Mouse (Mus musculus) brown adipose tissue, adult 24 weeks (tissue): ENCODE results near the gene Rpp30. TPM values are rescaled to one million over a fixed set of nuclear protein-coding genes. Genes with fewer than 3 reads are reported as not detected.
A peak's percentile ranks its signal among the peaks of the same experiment; 100 is the strongest.

Experiments
- H3K27ac ChIP-seq: fragments of 200-500 bp; replicated peaks from 2 replicates; pipeline ENCODE4 v1.5.1; 2012; ENCODE audit warnings: low read depth, mild to moderate bottlenecking, low read length
- H3K4me1 ChIP-seq: fragments of 200-500 bp; 2 replicates; pipeline ENCODE4 v1.6.1; 2012; ENCODE audit warnings: low read length, mixed read lengths; ENCODE audit not compliant: control insufficient read depth, insufficient read depth, insufficient read length
- H3K4me3 ChIP-seq: fragments of 200-500 bp; 2 replicates; pipeline ENCODE4 v1.5.1; 2012; ENCODE audit warnings: low read depth, mild to moderate bottlenecking, low read length, moderate library complexity; ENCODE audit not compliant: insufficient read depth
- polyA plus RNA-seq: library from polyadenylated mRNA; stranded (reverse); fragments of >200 nt; gene quantifications from 2 replicates; pipeline ENCODE4 v1.2.4, GENCODE M21; 2012; ENCODE audit not compliant: missing spikeins, insufficient read depth, insufficient read length

The Rpp30 gene
- 24.8 and 25.8 TPM in 2 replicates for polyA plus RNA-seq

GRCm38 (mm10) chr19:36083262-36084225 lies at the start of gene Rpp30:
Gene Rpp30 (plus strand): TSS chr19:36083716.
- H3K27ac ChIP-seq = no peak within 1 kb of the TSS
- H3K4me3 ChIP-seq = peak within 1 kb of the TSS; percentile 89
- no peaks in the 10 kb centered on the region for H3K4me1 ChIP-seq

- Histone ChIP-seq H3K27ac (no peak overlapping the region), H3K4me1 (no peaks in the 10 kb centered on the region), H3K4me3 (no peak overlapping the region)
These were observed 37.5 kb upstream of the Rpp30 start for GRCm38 (mm10) chr19:36046046-36046445.

GRCm38 (mm10) chr19:36056502-36057221 lies 26.9 kb upstream of the Rpp30 start:
- Histone ChIP-seq H3K4me1 (no peaks in the 10 kb centered on the region), H3K27ac (no peak overlapping the region), H3K4me3 (peak overlapping the region; percentile 43)

GRCm38 (mm10) chr19:36057231-36057811 lies 26.2 kb upstream of the Rpp30 start, which contains the start of gene Htr7:
Gene Htr7 (minus strand): TSS chr19:36057507.
- no peak within 1 kb of the TSS for H3K27ac ChIP-seq
- H3K4me3 ChIP-seq = peak within 1 kb of the TSS; percentile 43
- no peaks in the 10 kb centered on the region for H3K4me1 ChIP-seq

- no peaks in the 10 kb centered on the region for H3K4me1 ChIP-seq
These were observed 20.6 kb upstream of the Rpp30 start for GRCm38 (mm10) chr19:36062801-36063529.

GRCm38 (mm10) chr19:36082606-36083261 lies 782 bp upstream of the Rpp30 start:
- Histone ChIP-seq H3K27ac (no peak overlapping the region), H3K4me1 (no peaks in the 10 kb centered on the region), H3K4me3 (peak overlapping the region; percentile 42; the same call in 1 of the 2 replicates)

More at GRCm38 (mm10) chr19:36062801-36063529, 20.6 kb upstream of the Rpp30 start:
- Histone ChIP-seq H3K4me3 (no peak overlapping the region), H3K27ac (no peak overlapping the region)

- Histone ChIP-seq H3K4me1 (no peaks in the 10 kb centered on the region), H3K27ac (no peak overlapping the region), H3K4me3 (no peak overlapping the region)
These were observed 7.3 kb downstream of the Rpp30 start for GRCm38 (mm10) chr19:36090781-36091180.

- H3K4me3 ChIP-seq = no peak overlapping the region
- no peak overlapping the region for H3K27ac ChIP-seq
- no peaks in the 10 kb centered on the region for H3K4me1 ChIP-seq
These were observed 13.7 kb downstream of the Rpp30 start for GRCm38 (mm10) chr19:36097194-36097593.

GRCm38 (mm10) chr19:36098265-36098664 lies 14.7 kb downstream of the Rpp30 start:
- no peak overlapping the region for H3K27ac ChIP-seq
- no peaks in the 10 kb centered on the region for H3K4me1 ChIP-seq
- no peak overlapping the region for H3K4me3 ChIP-seq

GRCm38 (mm10) chr19:36098916-36099315 lies 15.4 kb downstream of the Rpp30 start:
- H3K4me1 ChIP-seq = no peaks in the 10 kb centered on the region
- H3K27ac ChIP-seq = no peak overlapping the region

GRCm38 (mm10) chr19:36103909-36104308 lies 20.4 kb downstream of the Rpp30 start:
- Histone ChIP-seq H3K4me3 (no peak overlapping the region), H3K27ac (no peak overlapping the region), H3K4me1 (no peaks in the 10 kb centered on the region)

More at GRCm38 (mm10) chr19:36098916-36099315, 15.4 kb downstream of the Rpp30 start:
- no peak overlapping the region for H3K4me3 ChIP-seq

GRCm38 (mm10) chr19:36109318-36109944 lies 25.9 kb downstream of the Rpp30 start:
- H3K27ac ChIP-seq = no peak overlapping the region
- H3K4me1 ChIP-seq = no peaks in the 10 kb centered on the region
- no peak overlapping the region for H3K4me3 ChIP-seq

GRCm38 (mm10) chr19:36110465-36110864 lies 26.9 kb downstream of the Rpp30 start:
- no peak overlapping the region for H3K4me3 ChIP-seq
- no peaks in the 10 kb centered on the region for H3K4me1 ChIP-seq
- H3K27ac ChIP-seq = no peak overlapping the region
